Mouse (Mus musculus): ENCODE measurements around the gene Ak5.
A peak's percentile ranks its signal among the peaks of the same experiment; 100 is the strongest.
"Not testable (repeated sequence)": the region's sequence is repeated elsewhere in the genome, so short reads cannot be mapped to it uniquely, and the experiment has no call there.

The Ak5 gene

GRCm38 (mm10) chr3:152625061-152625820, 42.9 kb downstream of the Ak5 start:
- DNase-seq: no peak

- no peak for DNase-seq
Observed at GRCm38 (mm10) chr3:152620534-152620933, 47.6 kb downstream of the Ak5 start.

GRCm38 (mm10) chr3:152620058-152620457, 48.1 kb downstream of the Ak5 start:
- DNase-seq: no peak

GRCm38 (mm10) chr3:152609076-152609475, 59.1 kb downstream of the Ak5 start:
- no peak for DNase-seq

- no peak for DNase-seq
Observed at GRCm38 (mm10) chr3:152605849-152606248, 62.3 kb downstream of the Ak5 start.

GRCm38 (mm10) chr3:152599679-152600078, 68.5 kb downstream of the Ak5 start:
- DNase-seq: no peak

GRCm38 (mm10) chr3:152596406-152597050, 71.6 kb downstream of the Ak5 start:
- no peak for DNase-seq

- no peak for DNase-seq
Observed at GRCm38 (mm10) chr3:152592767-152593425, 75.3 kb downstream of the Ak5 start.

- DNase-seq: no peak
Observed at GRCm38 (mm10) chr3:152590491-152590890, 77.7 kb downstream of the Ak5 start.

GRCm38 (mm10) chr3:152589101-152589500, 79.1 kb downstream of the Ak5 start:
- DNase-seq: not testable (repeated sequence)

GRCm38 (mm10) chr3:152587007-152587406, 81.2 kb downstream of the Ak5 start:
- no peak for DNase-seq

GRCm38 (mm10) chr3:152586191-152586590, 82.0 kb downstream of the Ak5 start:
- no peak for DNase-seq

GRCm38 (mm10) chr3:152585581-152585980, 82.6 kb downstream of the Ak5 start:
- DNase-seq: no peak

- no peak for DNase-seq
Observed at GRCm38 (mm10) chr3:152583033-152583432, 85.1 kb downstream of the Ak5 start.

- DNase-seq: not testable (repeated sequence)
Observed at GRCm38 (mm10) chr3:152581853-152582252, 86.3 kb downstream of the Ak5 start.

- no peak for DNase-seq
Observed at GRCm38 (mm10) chr3:152579984-152580591, 88.1 kb downstream of the Ak5 start.

- DNase-seq: no peak
Observed at GRCm38 (mm10) chr3:152578282-152579228, 89.6 kb downstream of the Ak5 start.

GRCm38 (mm10) chr3:152577763-152578162, 90.4 kb downstream of the Ak5 start:
- no peak for DNase-seq

- DNase-seq: no peak
Observed at GRCm38 (mm10) chr3:152577273-152577672, 90.9 kb downstream of the Ak5 start.

GRCm38 (mm10) chr3:152569242-152569605, 98.9 kb downstream of the Ak5 start:
- DNase-seq: peak; percentile 54

GRCm38 (mm10) chr3:152568455-152569241, 99.5 kb downstream of the Ak5 start:
- DNase-seq: no peak
